Mouse (Mus musculus) NIH3T3 (cell line): ENCODE results near the gene Aph1a.
"Not testable (repeated sequence)": the region's sequence is repeated elsewhere in the genome, so short reads cannot be mapped to it uniquely, and the experiment has no call there.

Source experiments
- DNase-seq: peaks from one replicate; pipeline ENCODE4 v3.0.0-alpha.2; 2012; ENCODE audit warnings: low read depth

Gene Aph1a

DNA sequence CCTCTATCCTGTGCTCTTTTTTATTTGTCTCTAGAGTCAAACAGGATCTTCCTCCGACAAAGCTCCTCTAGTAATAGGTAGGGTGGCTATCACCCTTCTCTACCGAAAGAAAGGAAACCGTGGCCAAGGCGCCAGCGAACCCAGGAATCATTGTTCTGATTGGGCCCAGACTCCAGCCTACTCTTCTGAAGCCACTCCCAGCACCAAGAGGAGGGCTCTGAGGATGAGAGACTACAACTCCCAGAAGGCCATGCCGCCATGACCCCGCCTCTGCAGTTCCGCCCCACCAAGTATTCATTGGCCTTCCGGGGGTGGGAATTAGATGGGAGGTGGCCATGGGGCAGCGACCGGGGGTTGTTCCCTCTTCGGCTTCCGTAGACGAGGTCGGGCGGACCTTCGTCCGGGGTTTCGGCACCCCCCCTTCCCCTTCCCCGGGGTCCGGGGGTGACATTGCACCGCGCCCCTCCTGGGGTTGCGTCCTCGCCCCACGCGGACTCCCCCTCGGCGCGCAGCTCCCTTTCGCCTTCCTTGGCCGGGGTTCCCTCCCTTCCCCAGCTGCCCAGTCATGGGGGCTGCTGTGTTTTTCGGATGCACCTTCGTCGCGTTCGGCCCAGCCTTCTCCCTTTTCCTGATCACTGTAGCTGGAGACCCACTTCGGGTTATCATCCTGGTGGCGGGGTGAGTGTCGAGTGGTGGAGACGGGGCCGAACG lies at the start of gene Aph1a:
TSS of gene Aph1a (plus strand) at position 364 of the 711 bp plus-strand sequence.
- DNase-seq, result peak; percentile 97

DNA sequence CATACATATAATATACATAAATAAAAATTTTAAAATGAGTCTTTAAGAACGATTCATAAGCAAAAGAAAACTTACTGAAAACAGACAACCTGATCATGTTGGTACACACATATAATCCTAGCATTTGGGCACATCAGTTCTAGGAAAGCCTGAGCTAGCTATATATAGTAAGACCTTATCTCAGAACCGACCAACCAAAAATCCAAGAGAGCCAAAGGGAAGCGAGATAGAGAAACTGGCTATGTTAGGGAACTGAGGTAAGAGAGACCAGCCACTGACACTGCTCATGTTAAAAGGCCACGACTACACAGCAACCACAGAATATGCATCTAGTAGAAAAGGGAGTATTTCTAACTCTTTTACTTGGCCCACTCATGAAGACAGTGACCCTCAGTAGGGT lies 43.2 kb upstream of the Aph1a start:
- no peak for DNase-seq

DNA sequence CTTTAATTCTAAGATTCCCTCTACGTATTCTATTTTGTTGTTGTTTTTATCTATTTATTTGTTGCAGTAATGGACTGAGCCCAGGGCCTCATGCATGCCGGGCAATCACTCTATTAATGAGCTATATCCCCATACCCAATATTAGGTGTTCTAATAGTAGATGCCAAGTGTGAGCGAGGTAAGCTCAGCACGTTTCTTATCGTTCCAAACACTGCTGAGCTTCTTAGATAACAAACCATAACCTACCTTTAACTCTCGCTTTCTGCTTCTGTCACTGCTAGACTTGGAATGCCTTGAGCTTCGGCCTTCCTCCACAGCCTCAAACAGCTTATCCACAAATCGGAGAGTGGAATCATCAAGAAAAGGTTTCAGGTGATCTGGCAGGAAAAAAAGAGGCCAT lies 42.5 kb upstream of the Aph1a start:
- DNase-seq, result no peak

DNA sequence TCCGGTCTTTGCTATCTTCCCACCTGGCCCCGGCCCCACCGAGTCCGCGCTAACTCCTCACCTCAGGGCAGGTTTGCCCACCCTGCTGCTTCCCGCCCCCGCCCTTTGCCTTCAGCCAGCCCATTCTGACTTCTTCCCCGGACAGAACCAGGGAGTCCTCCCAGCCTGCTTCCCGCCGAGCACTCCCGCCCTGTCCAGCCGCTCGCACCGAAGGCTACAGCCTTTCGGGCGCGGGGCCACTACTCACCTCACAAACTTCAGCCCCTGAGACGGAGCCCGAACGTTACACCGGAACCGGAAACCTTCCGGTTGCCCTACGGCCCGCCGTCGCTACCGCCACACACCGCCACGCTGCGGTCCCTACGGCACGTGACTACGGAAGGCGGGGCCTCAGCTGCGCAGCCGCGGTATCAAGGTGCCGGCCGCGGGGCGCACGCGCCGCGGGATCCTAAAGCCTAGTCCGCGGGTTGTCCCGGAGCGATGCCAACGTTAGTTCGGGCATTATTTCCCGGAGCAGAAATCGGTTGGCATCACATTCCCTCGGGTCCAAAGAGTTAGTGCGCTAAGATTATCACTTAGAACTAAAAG lies 38.2 kb upstream of the Aph1a start, which contains the start of gene Prpf3:
TSS of gene Prpf3 (minus strand) at position 384 of the 588 bp plus-strand sequence.
- peak; percentile 97 for DNase-seq

DNA sequence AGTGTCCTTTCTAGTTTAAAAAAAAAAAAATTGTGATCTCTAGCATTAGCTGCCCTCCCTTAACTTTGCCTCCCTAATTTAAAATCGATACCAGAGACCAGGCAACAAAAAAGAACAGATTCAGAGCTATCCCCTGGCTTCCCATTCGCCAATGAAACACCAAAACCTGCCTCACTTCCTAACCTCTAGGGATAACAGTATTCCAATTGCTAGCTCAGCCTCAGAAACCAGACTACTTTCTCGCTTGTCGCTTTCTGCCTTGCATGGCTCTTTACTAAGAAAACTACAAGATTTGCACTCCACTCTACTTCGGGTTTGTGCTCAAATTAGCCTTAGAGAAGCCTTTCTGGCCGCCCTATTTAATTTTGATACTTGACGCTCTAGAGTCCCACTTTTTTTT lies 37.7 kb upstream of the Aph1a start:
- no peak for DNase-seq

DNA sequence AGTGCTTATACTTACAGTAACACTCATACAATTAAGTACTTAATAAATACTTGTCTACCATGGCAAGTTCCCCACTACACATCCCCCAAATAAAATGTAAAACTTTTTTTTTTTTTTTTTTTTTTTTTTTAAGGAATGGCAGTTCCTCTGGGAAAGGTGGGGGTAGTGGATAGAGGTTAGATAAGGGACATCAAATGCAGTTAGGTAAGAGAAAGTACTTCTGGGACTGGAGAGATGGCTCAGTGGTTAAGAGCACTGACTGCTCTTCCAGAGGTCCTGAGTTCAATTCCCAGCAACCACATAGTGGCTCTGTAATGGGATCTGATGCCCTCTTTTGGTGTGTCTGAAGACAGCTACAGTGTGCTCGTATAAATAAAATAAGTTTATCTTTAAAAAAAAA lies 36.7 kb upstream of the Aph1a start:
- not testable (repeated sequence) for DNase-seq

DNA sequence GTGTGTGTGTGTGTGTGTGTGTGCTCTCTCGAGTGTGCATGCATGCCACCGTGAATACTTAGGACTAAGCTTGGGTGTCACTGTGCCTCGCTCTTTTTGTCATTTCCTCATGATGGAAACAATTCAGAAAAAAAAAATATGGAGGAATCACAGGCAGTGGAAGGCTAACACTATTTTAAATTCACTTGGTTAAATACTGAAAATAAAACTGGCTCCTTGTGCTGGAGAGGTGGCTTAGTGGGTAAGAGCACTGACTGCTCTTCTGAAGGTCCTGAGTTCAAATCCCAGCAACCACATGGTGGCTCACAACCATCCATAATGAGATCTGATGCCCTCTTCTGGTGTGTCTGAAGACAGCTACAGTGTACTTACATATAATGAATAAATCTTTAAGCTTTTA lies 35.5 kb upstream of the Aph1a start:
- DNase-seq, result not testable (repeated sequence)

DNA sequence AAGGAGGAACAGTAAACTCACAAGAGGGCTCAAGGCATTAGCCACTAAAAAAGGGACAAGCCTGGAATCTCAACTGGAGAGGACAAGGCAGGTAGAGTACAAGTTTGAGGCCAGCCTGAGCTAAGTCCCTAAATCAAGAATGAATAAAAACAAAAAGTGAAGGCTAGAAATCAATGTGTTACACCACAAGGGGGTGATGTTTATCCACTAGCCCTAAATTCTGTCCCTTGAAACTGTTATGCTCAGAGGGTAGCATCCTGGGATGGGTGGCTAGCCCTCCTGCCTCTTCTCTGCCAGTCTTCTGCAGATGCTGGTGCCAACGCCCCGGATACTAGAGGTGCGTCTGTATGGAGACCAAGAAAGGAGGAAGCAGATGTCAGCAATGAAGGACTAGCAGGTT lies 33.4 kb upstream of the Aph1a start:
- DNase-seq, result peak; percentile 46

DNA sequence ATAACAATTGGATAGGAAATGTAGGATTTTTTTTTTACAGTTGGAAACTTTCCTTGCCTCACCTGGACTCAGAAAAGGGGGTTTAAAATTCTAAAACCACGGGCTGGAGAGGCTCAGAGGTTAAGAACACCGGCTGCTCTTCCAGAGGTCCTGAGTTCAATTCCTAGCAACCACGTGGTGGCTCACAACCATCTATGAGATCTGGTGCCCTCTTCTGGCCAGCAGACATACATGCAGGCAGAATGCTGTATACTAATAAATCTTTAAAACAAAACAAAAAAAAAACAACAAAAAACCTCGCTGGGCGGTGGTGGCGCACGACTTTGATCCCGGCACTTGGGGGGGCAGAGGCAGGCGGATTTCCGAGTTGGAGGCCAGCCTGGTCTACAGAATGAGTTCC lies 32.6 kb upstream of the Aph1a start:
- DNase-seq, result peak; percentile 44

DNA sequence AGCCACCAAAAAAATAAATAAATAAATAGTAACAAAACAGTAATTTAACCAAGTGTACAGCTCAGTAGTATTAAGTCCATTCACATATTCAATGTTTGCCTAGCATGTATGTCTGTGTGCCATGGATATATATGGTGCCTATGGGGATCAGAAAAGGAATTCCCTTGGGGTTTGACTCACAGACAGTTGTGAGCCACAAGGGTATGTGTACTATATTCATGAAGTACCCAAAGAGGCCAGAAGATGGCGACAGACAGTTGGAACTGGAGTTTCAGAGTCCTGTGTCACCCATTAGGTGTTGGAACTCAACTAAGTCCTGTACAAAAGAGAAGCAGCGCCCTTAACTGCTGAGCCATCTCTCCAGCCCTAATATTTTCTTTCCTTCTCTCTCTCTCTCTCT lies 32.0 kb upstream of the Aph1a start:
- peak; percentile 89 for DNase-seq

DNA sequence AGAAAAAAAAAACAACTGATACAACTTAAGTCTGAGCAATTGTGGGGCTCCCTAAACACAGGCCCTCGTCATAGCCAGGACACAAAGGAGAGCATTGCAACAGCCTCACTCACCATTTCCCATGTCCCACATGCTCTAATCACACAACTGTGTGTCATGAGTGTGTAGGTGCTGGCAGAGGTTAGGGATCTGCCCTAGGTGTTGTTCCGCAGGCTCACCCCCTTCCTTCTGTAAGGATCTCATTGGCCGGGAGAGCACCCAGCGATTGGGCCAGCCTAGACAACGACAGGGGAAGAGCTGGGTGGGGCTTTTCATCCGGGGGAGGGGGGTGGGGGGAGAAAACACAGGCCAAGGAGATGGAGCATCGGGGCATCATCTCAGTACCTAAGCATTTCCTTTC lies 30.2 kb upstream of the Aph1a start:
- DNase-seq, result no peak

DNA sequence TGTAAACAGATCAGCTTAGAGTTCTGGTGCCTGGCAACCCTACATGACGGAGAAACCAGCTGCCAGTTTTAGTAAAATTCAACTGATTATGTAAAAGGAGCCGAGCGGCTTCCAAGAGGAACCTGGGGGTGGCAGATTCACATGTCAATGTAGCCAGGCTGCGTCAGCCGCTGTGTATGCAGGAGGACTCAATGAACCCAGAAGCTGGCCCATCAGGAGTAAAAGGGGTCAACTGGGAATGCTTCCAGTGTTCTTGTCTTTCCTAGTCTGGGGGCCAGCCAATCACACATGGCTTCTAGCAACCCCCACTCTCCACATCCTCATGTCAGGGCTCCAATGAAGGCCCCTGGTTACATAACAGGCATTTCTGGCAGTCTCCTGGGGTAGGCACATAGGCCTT lies 28.7 kb upstream of the Aph1a start:
- DNase-seq, result no peak

DNA sequence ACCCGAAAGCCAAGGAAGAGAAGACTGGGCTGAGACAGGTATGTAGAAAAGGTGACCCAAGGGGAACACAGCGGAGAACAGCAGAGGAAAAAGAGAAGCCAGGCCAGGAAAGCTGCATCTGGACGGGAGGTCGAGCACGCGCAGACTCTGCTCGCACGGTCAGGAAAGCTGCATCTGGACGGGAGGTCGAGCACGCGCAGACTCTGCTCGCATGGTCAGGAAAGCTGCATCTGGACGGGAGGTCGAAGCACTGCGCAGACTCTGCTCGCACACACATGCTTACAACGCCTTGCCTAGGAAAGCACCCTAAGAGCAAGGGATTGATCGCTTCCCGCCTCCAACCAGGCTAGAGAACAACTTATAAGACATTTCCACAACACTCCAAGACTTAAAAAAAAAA lies 28.2 kb upstream of the Aph1a start:
- no peak for DNase-seq

DNA sequence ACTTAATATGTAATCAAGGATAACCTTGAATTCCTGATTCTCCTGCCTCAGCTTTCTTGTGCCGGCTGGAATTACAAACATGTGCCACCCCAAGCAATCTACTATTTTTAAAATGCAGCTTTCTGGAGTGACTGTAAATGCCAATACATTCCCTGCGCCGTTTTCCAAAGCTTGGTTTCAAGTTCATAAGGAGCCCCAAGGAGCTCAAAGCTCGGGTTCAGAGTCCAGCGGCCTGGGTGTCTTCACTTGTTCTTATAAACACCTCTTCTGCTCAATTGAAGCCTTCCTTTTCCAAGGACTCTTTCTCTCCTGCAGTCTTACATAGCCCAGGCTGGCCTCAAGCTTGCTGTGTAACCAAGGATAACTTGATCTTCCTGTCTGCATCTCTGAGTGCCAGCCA lies 27.7 kb upstream of the Aph1a start:
- DNase-seq, result no peak

DNA sequence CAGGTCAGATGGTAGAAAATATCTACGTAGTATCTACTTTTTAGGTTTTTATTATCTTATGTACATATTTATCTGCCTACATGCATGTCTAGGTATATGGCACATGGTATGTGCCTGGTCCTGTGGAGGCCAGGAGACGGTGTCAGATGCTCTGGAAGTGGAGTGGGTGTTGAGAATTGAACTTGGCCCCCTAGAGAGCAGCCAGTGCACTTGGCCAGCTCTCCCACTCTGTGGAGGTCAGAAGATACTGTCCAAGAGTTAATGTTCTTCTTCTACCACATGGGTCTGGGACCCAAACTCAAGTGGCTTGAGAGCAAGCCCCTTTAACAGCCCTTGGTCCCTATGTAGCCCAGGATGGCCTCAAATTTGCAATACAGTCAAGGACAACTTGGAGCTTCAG lies 26.4 kb upstream of the Aph1a start:
- DNase-seq, result no peak

DNA sequence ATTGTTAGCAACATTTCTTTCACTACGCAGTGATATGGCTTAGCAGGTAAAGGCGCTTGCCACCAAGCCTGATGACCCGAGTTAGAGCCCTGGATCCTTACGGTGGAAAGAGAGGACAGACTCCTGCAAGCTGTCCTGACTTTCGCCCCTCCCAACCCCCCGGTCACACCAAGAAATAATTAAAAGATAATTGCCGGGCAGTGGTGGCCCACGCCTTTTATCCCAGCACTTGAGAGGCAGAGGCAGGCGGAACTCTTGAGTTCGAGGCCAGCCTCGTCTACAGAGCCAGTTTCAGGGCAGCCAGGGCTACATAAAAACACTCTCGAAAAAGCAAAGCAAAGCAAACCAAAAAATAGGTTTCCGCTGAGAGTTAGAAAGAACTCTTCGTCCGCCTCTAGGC lies 22.8 kb upstream of the Aph1a start:
- DNase-seq, result no peak

DNA sequence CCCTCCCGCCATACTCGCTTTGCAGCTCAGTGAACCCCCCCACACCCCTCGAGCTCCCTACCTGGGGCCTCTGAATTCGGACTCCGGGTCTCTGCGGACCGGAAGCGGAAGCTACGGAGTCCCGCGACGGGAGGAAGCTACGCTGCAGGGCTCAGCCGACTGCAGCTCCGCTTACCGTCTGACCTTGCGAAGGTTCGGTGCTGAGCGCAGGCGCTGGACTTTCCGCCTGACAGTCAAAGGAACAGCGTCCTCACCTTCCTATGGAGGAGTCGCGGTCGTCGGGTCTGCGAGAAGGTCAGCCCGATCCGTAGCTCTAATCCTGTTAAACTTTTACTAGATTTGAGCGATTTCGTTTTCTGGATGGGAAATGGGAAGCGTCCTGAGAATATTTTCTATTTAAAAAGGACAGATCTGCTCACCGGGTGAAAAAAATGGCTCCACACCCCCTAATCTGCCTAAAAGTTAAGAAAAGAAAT lies 22.3 kb upstream of the Aph1a start, which contains the start of gene Mrps21:
TSS of gene Mrps21 (minus strand) at position 128 of the 476 bp plus-strand sequence.
- DNase-seq, result peak; percentile 92

DNA sequence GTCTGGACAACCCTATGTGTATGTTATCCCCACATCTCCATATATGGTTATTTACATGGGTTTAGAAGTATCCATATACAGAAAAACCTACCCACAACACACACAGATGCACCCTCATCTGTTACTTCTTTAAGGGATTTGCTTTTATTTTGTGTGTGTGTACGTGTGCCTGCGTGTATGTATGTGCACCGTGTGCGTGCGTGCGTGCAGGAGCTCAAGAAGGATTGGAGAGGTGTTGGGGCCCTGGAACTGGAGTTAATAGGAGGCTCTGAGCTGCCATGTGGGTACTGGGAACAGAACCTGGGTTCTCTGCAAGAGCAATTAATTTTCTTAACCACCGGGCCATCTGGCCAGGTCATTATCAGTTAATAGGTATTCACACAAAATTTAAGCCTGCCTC lies 21.7 kb upstream of the Aph1a start:
- DNase-seq, result no peak

DNA sequence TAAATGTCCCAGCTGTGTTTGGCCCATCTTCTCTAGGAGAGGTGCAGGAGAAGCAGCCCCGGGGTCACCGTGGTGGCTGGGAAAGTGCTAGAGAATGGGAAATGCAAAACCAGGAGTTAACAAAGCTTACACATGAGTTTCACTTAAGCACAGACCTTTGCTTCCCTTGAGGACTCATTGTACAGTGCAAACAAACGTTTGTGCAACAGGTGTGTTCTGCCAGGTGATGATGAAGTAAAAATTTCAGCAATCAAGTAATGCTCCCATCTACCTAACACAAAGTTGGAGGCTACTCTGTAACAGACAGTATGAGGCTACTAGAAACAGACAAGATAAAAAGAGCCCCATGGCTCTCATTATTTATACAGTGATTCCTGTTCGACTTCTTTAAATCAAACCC lies 14.7 kb upstream of the Aph1a start:
- no peak for DNase-seq

DNA sequence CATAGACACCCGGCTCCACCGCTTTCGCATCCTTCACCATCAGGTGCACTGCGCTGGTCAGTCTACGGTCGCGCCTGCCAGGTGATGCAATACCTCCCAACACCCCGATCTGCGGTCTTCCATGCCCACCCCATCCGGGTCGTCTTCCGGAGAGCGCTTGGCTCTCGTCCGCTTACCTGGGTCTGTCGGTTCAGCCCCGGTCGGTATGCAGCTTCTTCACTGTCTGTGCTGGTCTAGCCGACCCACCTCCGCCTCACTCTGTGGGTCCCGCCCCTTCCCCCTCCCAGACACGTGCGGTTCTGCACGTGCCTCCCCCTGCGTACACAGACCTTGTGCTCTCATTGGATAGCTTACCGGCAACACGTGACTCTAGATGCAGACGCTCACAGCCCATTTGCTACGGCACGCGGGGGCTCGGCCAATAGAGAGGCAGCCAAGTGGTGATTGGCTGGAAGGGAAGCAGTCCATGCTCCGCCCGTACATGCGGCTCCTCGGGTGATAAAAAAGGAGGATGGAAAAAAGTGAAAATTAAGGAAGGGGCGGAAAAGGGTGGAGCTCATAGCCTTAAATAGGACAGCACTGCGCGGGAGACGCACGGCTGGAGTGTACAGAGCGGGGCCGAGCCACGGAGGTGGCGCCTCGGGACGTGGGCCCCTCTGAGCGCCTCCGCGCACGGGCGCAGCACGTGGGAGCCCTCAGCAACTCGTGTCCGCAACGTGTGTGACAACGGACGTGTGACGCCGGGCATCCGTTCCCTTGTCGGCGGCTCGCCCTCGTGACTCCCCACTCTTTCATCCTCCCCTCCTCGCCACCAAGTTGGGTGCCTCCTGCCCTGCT lies 11.6 kb upstream of the Aph1a start, which contains the start of gene Ciart:
TSS of gene Ciart (minus strand) at position 273 of the 837 bp plus-strand sequence.
- DNase-seq, result peak; percentile 92

DNA sequence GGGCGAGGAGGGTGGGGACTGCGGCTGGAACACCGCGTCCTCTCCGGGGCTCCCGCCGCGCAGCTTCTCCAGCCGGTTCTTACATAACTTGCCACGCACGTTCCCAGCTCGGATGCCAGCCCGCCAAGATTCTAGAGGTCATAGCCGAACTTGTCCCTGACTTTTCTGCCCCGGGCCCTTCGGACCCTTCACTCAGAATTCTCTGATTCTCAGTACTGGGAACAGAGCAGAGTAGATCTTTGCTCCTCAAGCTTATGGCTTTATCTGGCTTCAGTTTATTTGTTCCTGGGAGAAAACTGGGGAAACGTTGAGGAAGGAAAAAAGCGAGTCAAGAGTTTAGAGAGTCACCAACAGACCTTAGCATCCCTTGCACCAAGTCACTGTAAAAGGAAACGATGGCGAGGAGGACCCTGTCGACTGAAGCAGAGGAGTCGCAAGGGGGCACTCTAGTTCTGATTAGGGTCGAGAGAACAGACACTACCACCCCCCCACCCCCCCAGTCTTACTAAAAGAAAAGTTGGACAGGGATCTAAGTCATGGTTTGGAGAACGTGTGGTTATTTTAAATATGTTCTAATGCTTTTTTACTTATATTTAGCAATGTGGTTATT lies 10.8 kb upstream of the Aph1a start:
- peak; percentile 83 for DNase-seq

DNA sequence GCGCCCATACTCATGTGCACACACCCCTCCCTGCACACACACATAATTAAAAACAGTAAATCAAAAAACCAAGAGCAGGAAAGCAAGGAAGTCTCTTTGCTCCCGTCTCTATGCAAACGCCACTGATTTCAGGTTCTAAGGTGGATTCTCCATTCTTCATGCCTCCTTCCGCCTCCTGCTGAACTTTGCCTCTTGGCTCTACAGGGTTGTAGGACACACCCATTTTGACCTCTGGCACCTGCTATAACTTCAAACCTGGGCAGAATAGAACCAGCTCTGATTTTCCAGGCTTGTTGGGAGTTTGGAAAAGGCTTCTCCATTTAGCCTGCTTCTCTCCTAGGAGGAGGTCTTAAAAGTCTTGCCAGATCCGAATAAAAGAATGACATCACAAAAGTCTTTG lies 9.4 kb upstream of the Aph1a start:
- no peak for DNase-seq
